Mouse (Mus musculus) neural tube, embryonic 14.5 days (tissue): ENCODE measurements around the gene Med15. TPM values are rescaled to one million over a fixed set of nuclear protein-coding genes. Genes with fewer than 3 reads are reported as not detected.

Source experiments
- ATAC-seq: fragments of 200-750 bp; cut with Nextera tagmentation; 2 replicates; pipeline ENCODE4 v1.8.0; 2017; ENCODE audit warnings: low read depth, mild to moderate bottlenecking, moderate TSS enrichment, moderate library complexity
- H3K27ac ChIP-seq: fragments of 300-500 bp; sonication (generic); 2 replicates; pipeline ENCODE4 v1.5.1; 2014; ENCODE audit warnings: low read depth, mild to moderate bottlenecking, control low read depth, low read length, moderate library complexity, mixed read lengths
- H3K27me3 ChIP-seq: fragments of 300-500 bp; sonication (generic); 2 replicates; pipeline ENCODE4 v1.6.1; 2014; ENCODE audit warnings: low read length; ENCODE audit not compliant: control insufficient read depth, insufficient read depth
- H3K36me3 ChIP-seq: fragments of 300-500 bp; sonication (generic); 2 replicates; pipeline ENCODE4 v1.6.1; 2014; ENCODE audit warnings: low read length, mixed read lengths; ENCODE audit not compliant: control insufficient read depth, insufficient read depth
- H3K4me1 ChIP-seq: fragments of 300-500 bp; sonication (generic); 2 replicates; pipeline ENCODE4 v1.6.1; 2014; ENCODE audit warnings: low read length; ENCODE audit not compliant: control insufficient read depth, insufficient read depth
- H3K4me2 ChIP-seq: fragments of 300-500 bp; sonication (generic); 2 replicates; pipeline ENCODE4 v1.6.1; 2014; ENCODE audit warnings: mild to moderate bottlenecking, low read depth, low read length, control low read depth
- H3K4me3 ChIP-seq: fragments of 300-500 bp; sonication (generic); 2 replicates; pipeline ENCODE4 v1.5.1; 2014; ENCODE audit warnings: low read depth, low read length, control low read depth, mixed read lengths
- H3K9ac ChIP-seq: fragments of 300-500 bp; sonication (generic); replicated peaks from 2 replicates; pipeline ENCODE4 v1.6.1; 2014; ENCODE audit warnings: low read depth, mild to moderate bottlenecking, control low read depth, low read length, mixed read lengths
- H3K9me3 ChIP-seq: fragments of 300-500 bp; sonication (generic); 2 replicates; pipeline ENCODE4 v1.6.1; 2016; ENCODE audit warnings: low read length; ENCODE audit not compliant: control insufficient read depth
- WGBS: fragments of 180-500 bp; shearing (Covaris S2); extraction: QIAGEN DNeasy Blood & Tissue Kit; methylation state at CpG from one replicate; pipeline ENCODE4 v1.1.7; 2014; 5-methylcytosine and 5-hydroxymethylcytosine counted together
- polyA plus RNA-seq: library from polyadenylated mRNA; unstranded; fragments of >200 nt; fragmentation: Nextera tagmentation; extraction: Ambion mirVana; gene quantifications from 2 replicates; pipeline ENCODE4 v1.2.1, GENCODE M21; 2014

Med15 gene
- polyA plus RNA-seq, 1 experiment from 2014 or later: 51.0 TPM

- Histone ChIP-seq H3K4me2 (no peak overlapping the region), H3K4me1 (peaks cover 7% of the 10 kb centered on the region), H3K27me3 (no peaks in the 10 kb centered on the region), H3K9me3 (no peaks in the 10 kb centered on the region), H3K36me3 (peaks cover 31% of the 10 kb centered on the region), H3K4me3 (no peak overlapping the region), H3K27ac (no peak overlapping the region), H3K9ac (no peak overlapping the region)
- ATAC-seq: no peak
- 90% methylated on average over 16 of the region's 16 CpGs for WGBS
These were observed 82.6 kb downstream of the Med15 start for GRCm38 (mm10) chr16:17649925-17650605.

GRCm38 (mm10) chr16:17647566-17648340 is 84.9 kb downstream of the Med15 start:
- H3K4me2 ChIP-seq: no peak overlapping the region
- H3K4me3 ChIP-seq: no peak overlapping the region
- 88% methylated on average over 10 of the region's 10 CpGs for WGBS
- H3K27ac ChIP-seq: no peak overlapping the region
- peaks cover 22% of the 10 kb centered on the region for H3K36me3 ChIP-seq
- no peak for ATAC-seq
- no peaks in the 10 kb centered on the region for H3K9me3 ChIP-seq
- no peaks in the 10 kb centered on the region for H3K27me3 ChIP-seq
- H3K4me1 ChIP-seq: peaks cover 7% of the 10 kb centered on the region
- H3K9ac ChIP-seq: no peak overlapping the region

- H3K36me3 ChIP-seq: peaks cover 19% of the 10 kb centered on the region
- H3K27me3 ChIP-seq: no peaks in the 10 kb centered on the region
- WGBS: 20% methylated on average over 1 of the region's 1 CpGs
- peak overlapping the region; percentile 89 for H3K4me2 ChIP-seq
- H3K27ac ChIP-seq: no peak overlapping the region
- H3K4me1 ChIP-seq: peaks cover 7% of the 10 kb centered on the region
- ATAC-seq: 0 out of 2 replicates have a peak, but pooled peaks have one; percentile 5
- H3K4me3 ChIP-seq: peak overlapping the region; percentile 59; the same call in 1 of the 2 replicates
- H3K9me3 ChIP-seq: no peaks in the 10 kb centered on the region
- peak overlapping the region; percentile 57; the same call in 1 of the 2 replicates for H3K9ac ChIP-seq
These were observed 85.5 kb downstream of the Med15 start for GRCm38 (mm10) chr16:17647156-17647555.

- H3K9me3 ChIP-seq: no peaks in the 10 kb centered on the region
- ATAC-seq: peak; percentile 95
- WGBS: 2% methylated on average over 50 of the region's 65 CpGs
- H3K36me3 ChIP-seq: peaks cover 16% of the 10 kb centered on the region; the same call in 1 of the 2 replicates
- peak within 1 kb of the TSS; percentile 59 for H3K4me3 ChIP-seq
- H3K4me1 ChIP-seq: peaks cover 7% of the 10 kb centered on the region
- no peaks in the 10 kb centered on the region for H3K27me3 ChIP-seq
- H3K4me2 ChIP-seq: peak within 1 kb of the TSS; percentile 89
- H3K9ac ChIP-seq: peak within 1 kb of the TSS; percentile 57
- H3K27ac ChIP-seq: 0 out of 2 replicates have a peak within 1 kb of the TSS, but pooled peaks have one; percentile 22
These were observed 86.2 kb downstream of the Med15 start, which contains the start of gene Ccdc74a for GRCm38 (mm10) chr16:17646310-17647114. Ccdc74a (plus strand) TSS chr16:17646470.

GRCm38 (mm10) chr16:17643437-17643990 is 89.2 kb downstream of the Med15 start:
- H3K9ac ChIP-seq: no peak overlapping the region
- no peaks in the 10 kb centered on the region for H3K9me3 ChIP-seq
- WGBS: 91% methylated on average over 4 of the region's 4 CpGs
- H3K27me3 ChIP-seq: no peaks in the 10 kb centered on the region
- H3K4me3 ChIP-seq: no peak overlapping the region
- H3K27ac ChIP-seq: no peak overlapping the region
- peaks cover 7% of the 10 kb centered on the region for H3K4me1 ChIP-seq
- peaks cover 25% of the 10 kb centered on the region for H3K36me3 ChIP-seq
- no peak for ATAC-seq
- no peak overlapping the region for H3K4me2 ChIP-seq

GRCm38 (mm10) chr16:17642311-17642710 is 90.4 kb downstream of the Med15 start:
- H3K27ac ChIP-seq: no peak overlapping the region
- H3K4me3 ChIP-seq: no peak overlapping the region
- no peak overlapping the region for H3K9ac ChIP-seq
- no peak for ATAC-seq
- peaks cover 7% of the 10 kb centered on the region for H3K4me1 ChIP-seq
- peaks cover 29% of the 10 kb centered on the region for H3K36me3 ChIP-seq
- H3K4me2 ChIP-seq: no peak overlapping the region
- no peaks in the 10 kb centered on the region for H3K27me3 ChIP-seq
- WGBS: 88% methylated on average over 8 of the region's 8 CpGs
- no peaks in the 10 kb centered on the region for H3K9me3 ChIP-seq

- Histone ChIP-seq H3K27me3 (no peaks in the 10 kb centered on the region), H3K27ac (no peak overlapping the region), H3K36me3 (peaks cover 29% of the 10 kb centered on the region), H3K4me3 (no peak overlapping the region), H3K4me2 (no peak overlapping the region), H3K4me1 (no peaks in the 10 kb centered on the region), H3K9ac (no peak overlapping the region), H3K9me3 (no peaks in the 10 kb centered on the region)
- WGBS: 79% methylated on average over 6 of the region's 6 CpGs
- ATAC-seq: no peak
These were observed 91.4 kb downstream of the Med15 start for GRCm38 (mm10) chr16:17641301-17641700.

- 96% methylated on average over 9 of the region's 9 CpGs for WGBS
- H3K4me2 ChIP-seq: no peak overlapping the region
- ATAC-seq: no peak
- no peaks in the 10 kb centered on the region for H3K9me3 ChIP-seq
- peaks cover 29% of the 10 kb centered on the region for H3K36me3 ChIP-seq
- no peaks in the 10 kb centered on the region for H3K4me1 ChIP-seq
- no peak overlapping the region for H3K27ac ChIP-seq
- no peak overlapping the region for H3K4me3 ChIP-seq
- no peak overlapping the region for H3K9ac ChIP-seq
- H3K27me3 ChIP-seq: no peaks in the 10 kb centered on the region
These were observed 92.0 kb downstream of the Med15 start for GRCm38 (mm10) chr16:17640706-17641105.
